12 mouse cellular contexts compared by ENCODE assay signal in the genomic region with DNA sequence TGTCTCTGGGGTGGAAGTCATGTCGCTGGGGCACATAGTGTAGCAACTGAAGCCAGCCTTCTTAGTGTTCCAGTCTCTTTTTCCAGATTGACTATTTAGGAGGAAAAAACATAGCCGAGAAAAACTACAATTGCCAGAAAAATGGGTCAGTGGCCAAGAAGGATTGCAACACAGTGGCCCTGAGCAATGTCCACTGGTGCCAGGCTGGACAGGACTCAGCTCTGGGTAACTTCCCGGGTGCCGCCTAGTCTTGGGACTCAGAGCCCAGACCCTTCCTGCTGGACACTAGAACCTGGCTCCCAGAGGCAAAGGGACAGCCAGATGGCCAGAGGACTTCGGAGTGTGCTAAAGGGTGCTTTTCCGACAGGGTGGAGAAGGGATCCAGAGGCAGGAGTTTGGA. TPM values are rescaled to one million over a fixed set of nuclear protein-coding genes. Genes with fewer than 3 reads are reported as not detected.
DNase-seq lines count a peak whose midpoint lies in the region.
"Had no signal": no experiment of that assay in that cellular context is flagged by ENCODE, and none has a peak within 500 bp of the region (broad histone marks: within the 10 kb centered on the region; RNA-seq: fewer than 3 reads in every experiment).

No protein-coding gene starts in this region.

- DNase-seq in heart, adult 8-10 months (ENCODE audit: low spot score): peak; percentile 26
- no peak for DNase-seq in heart, postnatal 4 days
- DNase-seq in lung, postnatal 14 days: peak; percentile 11
- no peak for DNase-seq in lung, postnatal 25 days (ENCODE audit: low spot score)
- peak; percentile 53 for DNase-seq in adrenal gland, adult 8-10 months
- peak; percentile 78 to 85 for DNase-seq in kidney, postnatal 36 days
- DNase-seq in cerebellum, adult 8-10 months: no peak
- DNase-seq: embryo, embryonic 11 days; left cerebral cortex, postnatal 4 days; right cerebral cortex, postnatal 4 days; thymus, postnatal 25 days had no signal

RNA-seq across cellular contexts. Expression of gene Dio3, which starts 34.3 kb away (rescaled TPM):
- not detected for total RNA-seq in heart, adult 8-10 months (2022)
- not detected for total RNA-seq in heart, postnatal 4 days (2021)
- total RNA-seq in adrenal gland, adult 8-10 months (2022): 1 to 10 TPM in 2 of 4 experiments, under 1 TPM in 2; 0.23 to 3.6 (median 1.9) TPM
- total RNA-seq: megakaryocyte-erythroid progenitor cell, adult 5-6 weeks had no signal

Comparison
In these comparisons a context has a peak if more than half of its experiments do, and no peak if none do; other contexts are left out.
1. DNase-seq: peak in heart, adult 8-10 months (single experiment), lung, postnatal 14 days (single experiment), adrenal gland, adult 8-10 months (single experiment) and kidney, postnatal 36 days (2 of 2); none in heart, postnatal 4 days (single experiment), lung, postnatal 25 days (single experiment) and cerebellum, adult 8-10 months (single experiment).